Mouse (Mus musculus): ENCODE data around the gene Esm1. TPM values are rescaled to one million over a fixed set of nuclear protein-coding genes. Genes with fewer than 3 reads are reported as not detected.

The Esm1 gene
- polyA plus RNA-seq (2016; fragmentation: Nextera tagmentation; extraction: Ambion mirVana): 1.5 and 1.8 TPM in 2 replicates

DNA sequence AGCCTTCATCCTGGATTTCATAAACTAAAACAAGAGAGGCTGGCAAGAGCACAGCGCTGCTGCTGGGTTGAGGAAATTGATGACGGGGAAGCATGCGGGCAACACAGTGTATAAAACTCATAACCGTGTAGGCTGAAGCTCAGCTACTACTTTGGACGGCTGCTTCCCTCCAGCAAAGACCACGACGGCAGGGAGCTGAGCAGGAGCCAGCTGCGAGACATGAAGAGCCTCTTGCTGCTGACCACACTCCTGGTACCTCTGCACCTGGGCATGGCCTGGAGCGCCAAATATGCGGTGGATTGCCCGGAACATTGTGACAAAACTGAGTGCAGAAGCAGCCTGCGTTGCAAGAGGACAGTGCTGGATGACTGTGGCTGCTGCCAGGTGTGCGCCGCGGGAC is at the start of gene Esm1:
Gene Esm1 (plus strand): TSS at position 36 of the 400 bp plus-strand sequence.
- no peaks in the 10 kb centered on the region for H3K9me3 ChIP-seq (replicated peaks)
- H3K36me3 ChIP-seq: no peaks in the 10 kb centered on the region
- H3K27me3 ChIP-seq: peaks cover 4% of the 10 kb centered on the region
- H3K4me3 ChIP-seq: no peak within 1 kb of the TSS
- 48% methylated on average over 15 of the region's 15 CpGs for WGBS
- ATAC-seq (ENCODE audit: low FRiP score): no peak
- peak within 1 kb of the TSS; percentile 15; the same call in 1 of the 2 replicates for H3K4me2 ChIP-seq (replicated peaks)
- H3K4me1 ChIP-seq: 0 out of 2 replicates have a peak, but pooled peaks cover 3% of the 10 kb centered on the region
- H3K27ac ChIP-seq: no peak within 1 kb of the TSS
- H3K9ac ChIP-seq: no peak within 1 kb of the TSS

DNA sequence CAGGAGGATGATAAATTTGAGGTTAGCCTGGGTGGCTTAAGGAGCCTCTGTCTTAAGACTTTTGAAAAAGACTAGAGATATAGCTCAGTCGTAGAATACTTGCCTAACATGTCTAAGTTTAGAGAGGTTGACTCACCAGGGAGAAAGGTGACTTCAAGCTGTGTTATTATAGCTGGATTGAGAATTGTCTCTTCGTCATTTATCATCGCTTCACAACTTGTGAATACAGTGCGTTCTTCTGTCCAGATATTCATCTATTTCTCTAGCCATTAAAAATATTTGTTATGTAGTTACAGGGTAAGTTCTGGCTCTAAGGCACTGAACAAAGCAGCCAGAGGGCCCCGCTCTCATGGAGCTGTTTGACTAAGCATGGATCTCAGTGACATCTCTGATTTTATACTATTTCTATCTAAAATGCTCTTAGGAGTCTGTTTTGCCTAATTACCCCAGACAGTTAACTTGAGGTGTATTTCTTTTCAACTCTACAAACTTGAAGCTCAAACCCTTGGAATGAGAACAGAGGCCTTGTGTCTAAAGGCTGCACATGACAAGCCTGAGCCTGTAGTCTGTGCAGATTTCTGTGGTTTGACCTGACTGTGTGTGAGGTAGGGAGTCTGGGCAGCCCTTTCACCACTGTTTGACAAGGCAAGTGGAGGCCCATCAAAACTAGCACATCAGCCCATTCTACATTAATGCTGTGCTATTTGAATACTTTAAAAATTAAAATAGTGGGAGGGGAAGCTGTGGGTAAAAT is 45.0 kb upstream of the Esm1 start:
- Histone ChIP-seq H3K9me3 (replicated peaks) (no peaks in the 10 kb centered on the region), H3K36me3 (no peaks in the 10 kb centered on the region), H3K27ac (no peak overlapping the region), H3K4me2 (replicated peaks) (no peak overlapping the region), H3K4me1 (no peaks in the 10 kb centered on the region), H3K4me3 (no peak overlapping the region), H3K9ac (no peak overlapping the region), H3K27me3 (no peaks in the 10 kb centered on the region)
- no peak for ATAC-seq (ENCODE audit: low FRiP score)
- 92% methylated on average over 5 of the region's 5 CpGs for WGBS

DNA sequence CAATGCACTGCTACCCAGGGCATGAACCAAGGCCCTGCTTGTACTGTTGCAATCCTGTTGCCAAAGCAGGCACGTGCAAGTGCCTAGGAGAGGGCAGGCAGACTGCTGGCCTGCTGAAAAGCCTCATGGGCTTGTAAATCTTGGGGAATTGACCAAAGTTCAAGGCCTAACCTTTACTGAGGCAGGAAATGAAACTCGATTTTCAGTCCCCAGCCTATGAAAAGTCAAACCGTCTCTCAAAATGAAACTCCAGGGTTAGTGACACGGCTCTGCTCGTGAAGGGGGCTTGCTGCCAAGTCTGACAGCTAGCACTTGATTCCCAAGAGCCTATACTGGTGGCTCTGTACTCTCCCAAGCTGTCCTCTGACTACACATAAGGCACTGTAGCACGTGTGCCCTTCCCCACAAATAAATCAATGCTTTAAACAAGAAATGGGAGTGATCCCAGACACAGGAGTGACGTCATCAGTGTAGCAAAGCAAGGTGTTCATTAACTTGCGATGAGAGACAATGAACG is 41.4 kb upstream of the Esm1 start:
- Histone ChIP-seq H3K4me3 (no peak overlapping the region), H3K9ac (no peak overlapping the region), H3K9me3 (replicated peaks) (no peaks in the 10 kb centered on the region), H3K27me3 (no peaks in the 10 kb centered on the region), H3K4me2 (replicated peaks) (no peak overlapping the region), H3K27ac (no peak overlapping the region), H3K4me1 (no peaks in the 10 kb centered on the region), H3K36me3 (no peaks in the 10 kb centered on the region)
- 76% methylated on average over 9 of the region's 9 CpGs for WGBS
- no peak for ATAC-seq (ENCODE audit: low FRiP score)

DNA sequence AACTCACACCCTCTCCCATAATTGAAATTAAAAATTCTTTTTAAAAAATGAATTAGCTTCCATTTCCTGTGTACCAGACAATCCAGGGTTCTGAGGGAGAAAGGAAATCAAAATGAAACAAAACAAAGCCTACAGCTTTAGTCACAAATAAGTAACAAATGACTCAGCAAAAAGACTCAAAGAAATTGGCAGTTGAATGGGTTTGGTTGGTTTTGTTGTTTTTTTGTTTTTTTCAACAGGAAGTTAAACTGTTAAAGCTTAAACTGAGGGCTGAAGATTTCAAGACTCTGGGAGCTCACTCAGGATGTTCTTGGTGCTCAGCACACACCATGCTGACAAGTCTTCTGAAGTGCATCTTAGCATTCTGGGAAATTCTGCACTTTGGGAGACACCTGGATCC is 39.2 kb upstream of the Esm1 start:
- ATAC-seq (ENCODE audit: low FRiP score): no peak
- H3K4me3 ChIP-seq: no peak overlapping the region
- no peak overlapping the region for H3K27ac ChIP-seq
- no peak overlapping the region for H3K9ac ChIP-seq
- H3K4me1 ChIP-seq: no peaks in the 10 kb centered on the region
- no peaks in the 10 kb centered on the region for H3K27me3 ChIP-seq
- H3K36me3 ChIP-seq: no peaks in the 10 kb centered on the region
- no peaks in the 10 kb centered on the region for H3K9me3 ChIP-seq (replicated peaks)
- H3K4me2 ChIP-seq (replicated peaks): no peak overlapping the region

DNA sequence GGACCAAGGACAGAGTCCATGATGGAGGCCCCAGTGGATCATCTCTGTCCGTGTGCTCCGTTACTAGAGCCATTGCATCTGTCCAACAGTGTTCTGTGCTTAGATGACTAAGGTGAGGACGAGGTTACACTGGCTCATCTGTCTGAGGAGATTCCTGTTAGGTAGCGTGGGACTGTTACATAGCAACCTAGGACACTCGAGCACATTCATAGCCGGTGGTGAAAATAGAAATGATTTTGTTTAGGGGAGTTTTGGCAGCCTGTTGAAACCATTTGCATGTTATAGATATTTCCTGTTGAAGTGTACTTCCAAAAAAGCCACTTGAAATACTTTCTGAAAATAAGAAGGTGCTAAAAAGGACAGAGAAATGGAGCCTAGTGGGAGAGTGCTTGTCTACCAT is 35.3 kb upstream of the Esm1 start:
- Histone ChIP-seq H3K36me3 (no peaks in the 10 kb centered on the region), H3K4me3 (no peak overlapping the region), H3K27ac (no peak overlapping the region), H3K9ac (no peak overlapping the region), H3K4me1 (no peaks in the 10 kb centered on the region), H3K4me2 (replicated peaks) (no peak overlapping the region), H3K9me3 (replicated peaks) (no peaks in the 10 kb centered on the region), H3K27me3 (no peaks in the 10 kb centered on the region)
- 86% methylated on average over 6 of the region's 6 CpGs for WGBS
- no peak for ATAC-seq (ENCODE audit: low FRiP score)

DNA sequence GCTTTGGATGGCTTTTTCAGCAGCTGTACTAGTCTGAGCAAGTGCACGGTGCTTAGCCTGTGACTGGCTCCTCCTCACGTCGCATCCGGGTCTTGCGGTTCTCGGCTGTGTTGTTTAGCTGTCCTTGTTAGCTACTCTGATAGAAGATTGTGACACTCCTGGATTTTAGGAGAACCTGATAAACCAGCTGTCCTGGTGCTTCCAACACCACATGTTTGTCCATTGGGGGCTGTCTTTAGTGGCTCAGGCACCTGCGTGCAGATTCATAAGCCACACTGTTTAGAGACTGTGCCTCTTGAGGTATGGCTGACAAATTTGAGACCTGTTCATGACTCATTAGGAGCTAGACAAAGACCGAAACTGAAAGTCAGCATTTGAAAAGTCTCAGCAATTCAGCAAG is 26.1 kb upstream of the Esm1 start:
- no peak for ATAC-seq (ENCODE audit: low FRiP score)
- no peaks in the 10 kb centered on the region for H3K4me1 ChIP-seq
- no peak overlapping the region for H3K4me3 ChIP-seq
- no peak overlapping the region for H3K27ac ChIP-seq
- no peak overlapping the region for H3K4me2 ChIP-seq (replicated peaks)
- H3K9me3 ChIP-seq (replicated peaks): no peaks in the 10 kb centered on the region
- H3K27me3 ChIP-seq: no peaks in the 10 kb centered on the region
- 88% methylated on average over 8 of the region's 8 CpGs for WGBS
- no peak overlapping the region for H3K9ac ChIP-seq
- H3K36me3 ChIP-seq: no peaks in the 10 kb centered on the region

DNA sequence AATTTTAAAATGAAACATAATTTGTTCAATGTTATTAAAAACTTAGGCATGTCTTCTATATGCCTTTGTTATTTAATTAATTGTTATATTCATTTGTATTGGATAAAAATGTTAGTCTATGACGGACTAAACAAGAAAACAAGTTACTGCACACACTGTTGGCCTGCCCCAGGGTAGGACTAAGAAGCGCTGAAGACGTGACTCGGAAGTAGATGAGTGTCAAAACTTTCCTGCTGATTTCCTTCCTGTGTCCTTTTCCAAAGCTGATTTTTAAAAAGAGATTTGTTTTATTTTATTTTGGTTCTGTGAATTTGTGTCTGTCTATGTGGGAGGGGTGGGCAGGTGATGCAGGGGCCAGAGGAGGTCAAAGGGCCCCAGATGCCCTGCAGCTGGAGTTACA is 25.7 kb upstream of the Esm1 start:
- ATAC-seq (ENCODE audit: low FRiP score): no peak
- Histone ChIP-seq H3K36me3 (no peaks in the 10 kb centered on the region), H3K27me3 (no peaks in the 10 kb centered on the region), H3K9me3 (replicated peaks) (no peaks in the 10 kb centered on the region), H3K27ac (no peak overlapping the region), H3K4me1 (no peaks in the 10 kb centered on the region), H3K4me3 (no peak overlapping the region), H3K4me2 (replicated peaks) (no peak overlapping the region), H3K9ac (no peak overlapping the region)
- WGBS: 84% methylated on average over 4 of the region's 4 CpGs

DNA sequence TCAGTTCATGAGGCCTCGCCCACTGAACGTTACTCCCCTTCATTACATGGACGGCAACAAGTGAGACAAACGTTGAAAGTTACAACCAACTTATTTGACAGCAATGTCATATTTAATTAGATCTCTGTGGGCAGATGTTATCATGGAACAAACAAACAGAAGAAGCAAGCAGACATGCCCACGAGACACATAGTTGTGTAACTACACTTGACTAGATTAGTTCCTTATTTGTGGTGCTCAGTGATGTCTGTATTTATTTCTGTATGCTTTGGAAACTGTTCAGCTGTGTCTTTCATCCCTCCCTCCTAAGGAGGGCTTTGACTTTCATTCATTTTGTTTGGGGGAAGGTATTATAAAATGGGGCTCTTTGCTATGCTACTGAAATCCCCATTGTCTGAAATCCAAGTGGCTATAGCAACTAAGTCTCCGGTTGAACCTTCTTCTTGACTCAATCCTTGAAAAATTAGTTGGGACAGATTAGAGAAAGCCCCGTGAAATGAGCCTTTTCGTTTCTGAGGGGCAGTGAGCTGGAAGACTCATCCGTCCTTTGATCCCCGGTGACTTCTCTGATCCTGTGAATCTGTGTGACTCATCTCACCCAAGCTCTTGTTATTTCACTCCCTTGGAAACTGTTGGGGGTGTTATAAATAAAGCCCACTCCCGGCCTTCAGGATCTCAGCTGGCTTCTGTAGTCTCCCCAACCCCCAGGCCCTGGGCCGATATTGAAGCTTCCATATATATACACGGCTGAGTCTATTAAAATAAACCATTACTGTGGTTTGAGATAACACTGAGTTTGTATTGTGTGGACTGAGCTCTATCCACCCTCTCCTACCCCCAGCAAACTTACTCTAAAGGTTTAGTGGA is 12.4 kb upstream of the Esm1 start:
- Histone ChIP-seq H3K27ac (no peak overlapping the region), H3K27me3 (no peaks in the 10 kb centered on the region), H3K9me3 (replicated peaks) (no peaks in the 10 kb centered on the region), H3K9ac (no peak overlapping the region), H3K36me3 (no peaks in the 10 kb centered on the region), H3K4me1 (no peaks in the 10 kb centered on the region), H3K4me3 (no peak overlapping the region), H3K4me2 (replicated peaks) (no peak overlapping the region)
- 59% methylated on average over 13 of the region's 13 CpGs for WGBS
- ATAC-seq (ENCODE audit: low FRiP score): no peak

DNA sequence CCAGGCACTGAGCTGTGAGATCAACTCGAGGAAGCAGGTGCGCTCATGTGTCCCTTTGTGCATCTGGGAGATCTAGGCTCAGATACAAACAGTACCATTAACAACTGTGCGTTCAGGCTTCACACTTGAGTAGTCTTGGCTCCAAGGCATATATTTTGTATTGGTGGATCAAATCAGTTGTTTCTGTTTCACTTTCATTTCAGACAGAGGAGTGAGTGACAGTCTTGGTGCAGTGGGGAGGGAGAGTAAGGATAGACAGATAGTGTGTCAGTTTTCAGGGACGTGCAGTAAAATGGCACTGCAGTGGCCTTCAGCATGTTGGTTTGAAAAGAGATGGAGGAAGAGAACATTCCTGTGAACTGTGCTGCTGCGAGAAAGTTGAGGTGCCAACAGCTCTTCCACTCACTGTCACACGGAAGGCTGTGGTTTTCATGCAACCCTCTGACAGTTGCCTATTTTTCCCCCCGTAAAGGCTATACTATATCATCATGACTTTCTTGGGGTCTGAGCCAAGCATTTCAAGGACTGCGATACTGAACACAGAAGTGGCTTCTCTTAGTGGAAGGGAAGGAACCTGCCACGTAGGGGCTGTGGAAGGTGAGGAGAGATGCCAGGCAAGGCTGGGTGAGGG is 11.5 kb upstream of the Esm1 start:
- H3K9ac ChIP-seq: no peak overlapping the region
- H3K4me2 ChIP-seq (replicated peaks): no peak overlapping the region
- 86% methylated on average over 9 of the region's 9 CpGs for WGBS
- no peak overlapping the region for H3K4me3 ChIP-seq
- no peak for ATAC-seq (ENCODE audit: low FRiP score)
- H3K27ac ChIP-seq: no peak overlapping the region
- no peaks in the 10 kb centered on the region for H3K4me1 ChIP-seq
- no peaks in the 10 kb centered on the region for H3K9me3 ChIP-seq (replicated peaks)
- no peaks in the 10 kb centered on the region for H3K27me3 ChIP-seq
- no peaks in the 10 kb centered on the region for H3K36me3 ChIP-seq

DNA sequence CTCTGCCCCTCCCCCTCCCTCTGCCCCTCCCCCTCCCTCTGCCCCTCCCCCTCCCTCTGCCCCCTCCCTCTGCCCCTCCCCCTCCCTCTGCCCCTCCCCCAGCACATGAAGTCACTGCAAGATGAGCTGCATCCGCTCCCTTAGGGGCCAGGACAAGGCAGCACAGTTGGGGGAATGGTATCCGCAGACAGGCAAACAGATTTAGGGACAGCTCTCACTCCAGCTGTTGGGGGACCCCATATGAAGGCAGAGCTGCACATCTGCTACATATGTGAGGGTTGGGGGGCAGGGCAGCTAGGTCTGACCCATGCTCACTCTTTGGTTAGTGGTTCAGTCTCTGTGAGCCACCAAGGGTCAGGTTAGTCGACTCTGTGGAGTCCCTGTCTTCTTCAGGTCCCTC is 10.1 kb upstream of the Esm1 start:
- Histone ChIP-seq H3K9me3 (replicated peaks) (no peaks in the 10 kb centered on the region), H3K9ac (no peak overlapping the region), H3K27ac (no peak overlapping the region), H3K4me2 (replicated peaks) (no peak overlapping the region), H3K36me3 (no peaks in the 10 kb centered on the region), H3K4me1 (no peaks in the 10 kb centered on the region), H3K4me3 (no peak overlapping the region), H3K27me3 (no peaks in the 10 kb centered on the region)
- 49% methylated on average over 3 of the region's 3 CpGs for WGBS
- ATAC-seq (ENCODE audit: low FRiP score): no peak

DNA sequence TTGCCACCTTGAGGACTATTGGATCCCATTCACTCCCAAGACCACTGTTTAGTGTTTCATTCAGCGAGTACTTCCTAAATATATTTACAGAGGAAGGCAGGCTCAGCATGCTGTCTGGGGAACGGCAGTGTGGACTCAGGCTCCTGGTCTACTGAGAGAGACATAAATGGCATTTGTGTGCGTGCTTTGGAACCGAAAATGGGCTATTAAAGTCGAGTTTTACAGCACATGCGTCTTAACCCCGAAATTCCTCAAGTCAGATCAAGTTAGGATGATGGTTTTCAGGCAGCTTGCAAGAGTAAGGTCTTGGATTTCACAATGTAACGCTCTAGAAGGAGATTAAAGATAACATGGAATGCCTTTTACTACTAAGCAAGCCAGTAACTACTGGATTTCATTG is 8.7 kb upstream of the Esm1 start:
- ATAC-seq (ENCODE audit: low FRiP score): no peak
- H3K27ac ChIP-seq: no peak overlapping the region
- WGBS: 69% methylated on average over 8 of the region's 8 CpGs

DNA sequence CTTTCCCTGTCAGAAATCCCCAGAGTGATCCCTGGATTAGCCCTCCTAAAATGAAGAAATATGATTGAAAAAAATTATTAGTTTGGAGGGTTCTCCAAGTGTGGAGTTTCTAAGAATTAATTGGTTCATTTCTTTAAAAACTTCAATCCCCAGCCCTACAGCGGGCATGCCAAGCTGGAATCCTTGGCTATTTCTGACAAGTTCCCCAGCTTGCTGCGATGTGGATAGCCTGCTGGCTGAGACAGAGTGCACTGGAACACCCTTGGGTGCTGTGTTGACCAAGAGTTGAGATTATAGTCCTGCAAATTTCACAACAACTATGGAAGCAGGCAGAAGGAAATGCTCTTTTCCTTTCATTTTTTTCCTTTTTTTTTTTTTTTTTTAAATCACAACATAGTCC is 7.8 kb upstream of the Esm1 start:
- Histone ChIP-seq H3K4me3 (no peak overlapping the region), H3K4me1 (no peaks in the 10 kb centered on the region), H3K9ac (no peak overlapping the region), H3K4me2 (replicated peaks) (no peak overlapping the region), H3K9me3 (replicated peaks) (no peaks in the 10 kb centered on the region), H3K36me3 (no peaks in the 10 kb centered on the region), H3K27ac (no peak overlapping the region), H3K27me3 (no peaks in the 10 kb centered on the region)
- ATAC-seq (ENCODE audit: low FRiP score): no peak
- 85% methylated on average over 2 of the region's 2 CpGs for WGBS

More for the DNA sequence above, 8.7 kb upstream of the Esm1 start:
- Histone ChIP-seq H3K4me1 (no peaks in the 10 kb centered on the region), H3K27me3 (no peaks in the 10 kb centered on the region), H3K4me2 (replicated peaks) (no peak overlapping the region), H3K9ac (no peak overlapping the region), H3K36me3 (no peaks in the 10 kb centered on the region), H3K9me3 (replicated peaks) (no peaks in the 10 kb centered on the region), H3K4me3 (no peak overlapping the region)
